Mouse (Mus musculus) cerebellum, adult 2 months (tissue): Measurements from ENCODE around the gene Zbtb20.

Experiments used
- CTCF ChIP-seq: fragments of 200-500 bp; IDR thresholded peaks from 2 replicates; pipeline ENCODE4 v1.5.1; 2011; ENCODE audit warnings: low read depth, mild to moderate bottlenecking, control low read depth, low read length, moderate library complexity, borderline replicate concordance; ENCODE audit not compliant: insufficient read depth
- POLR2A ChIP-seq: fragments of 200-500 bp; IDR thresholded peaks from 2 replicates; pipeline ENCODE4 v1.6.1; 2011; ENCODE audit warnings: low read length, control low read depth, borderline replicate concordance; ENCODE audit not compliant: insufficient read depth

- TF ChIP-seq CTCF (no peak), POLR2A (no peak)
Observed at GRCm38 (mm10) chr16:43602573-43602972, 726.9 kb downstream of the Zbtb20 start.
